Mouse (Mus musculus) hindbrain, embryonic 12.5 days (tissue): ENCODE data around the gene Bpnt1. TPM values are rescaled to one million over a fixed set of nuclear protein-coding genes. Genes with fewer than 3 reads are reported as not detected.
A peak's percentile ranks its signal among the peaks of the same experiment; 100 is the strongest.

Experiments used
- ATAC-seq: fragments of 200-750 bp; cut with Nextera tagmentation; 2 replicates; pipeline ENCODE4 v1.8.0; 2017; ENCODE audit warnings: moderate TSS enrichment; ENCODE audit not compliant: low FRiP score
- H3K27ac ChIP-seq: fragments of 300-500 bp; sonication (generic); 2 replicates; pipeline ENCODE4 v1.5.1; 2016; ENCODE audit warnings: mild to moderate bottlenecking
- H3K27me3 ChIP-seq: fragments of 300-500 bp; sonication (generic); 2 replicates; pipeline ENCODE4 v1.6.1; 2016; ENCODE audit warnings: mild to moderate bottlenecking
- H3K36me3 ChIP-seq: fragments of 300-500 bp; sonication (generic); 2 replicates; pipeline ENCODE4 v1.6.1; 2016; ENCODE audit warnings: mild to moderate bottlenecking
- H3K4me1 ChIP-seq: fragments of 300-500 bp; sonication (generic); 2 replicates; pipeline ENCODE4 v1.6.1; 2016
- H3K4me2 ChIP-seq: fragments of 300-500 bp; sonication (generic); replicated peaks from 2 replicates; pipeline ENCODE4 v1.6.1; 2016; ENCODE audit warnings: mild to moderate bottlenecking
- H3K4me3 ChIP-seq: fragments of 300-500 bp; sonication (generic); 2 replicates; pipeline ENCODE4 v1.5.1; 2016; ENCODE audit warnings: mild to moderate bottlenecking
- H3K9ac ChIP-seq: fragments of 300-500 bp; sonication (generic); 2 replicates; pipeline ENCODE4 v1.6.1; 2016; ENCODE audit warnings: mild to moderate bottlenecking, moderate library complexity
- H3K9me3 ChIP-seq: fragments of 300-500 bp; sonication (generic); replicated peaks from 2 replicates; pipeline ENCODE4 v1.6.1; 2016; ENCODE audit warnings: mild to moderate bottlenecking
- WGBS: fragments of 180-500 bp; shearing (Covaris S2); methylation state at CpG from one replicate; pipeline ENCODE4 v1.1.7; 2016; 5-methylcytosine and 5-hydroxymethylcytosine counted together
- microRNA counts: library from miRNA; unstranded; fragments of <30 nt; microRNA quantifications from one replicate; lab custom pipeline; 2017
- microRNA-seq: library from miRNA; unstranded; fragments of <30 nt; microRNA quantifications from one replicate; pipeline ENCODE4, GENCODE M21; 2017
- polyA plus RNA-seq: library from polyadenylated mRNA; unstranded; fragments of >200 nt; fragmentation: Nextera tagmentation; extraction: Ambion mirVana; gene quantifications from 2 replicates; pipeline ENCODE4 v1.2.1, GENCODE M21; 2016

Bpnt1 gene
- polyA plus RNA-seq, 1 experiment from 2014 or later = 32.5 TPM

- 7% methylated on average over 22 of the region's 22 CpGs for WGBS
- 0 out of 2 replicates have a peak, but pooled peaks cover 3% of the 10 kb centered on the region for H3K36me3 ChIP-seq
- H3K9ac ChIP-seq = peak overlapping the region; percentile 92
- H3K27ac ChIP-seq = peak overlapping the region; percentile 88
- peak; percentile 42 for ATAC-seq
- peaks cover 21% of the 10 kb centered on the region for H3K4me1 ChIP-seq
- no peaks in the 10 kb centered on the region for H3K9me3 ChIP-seq
- no peaks in the 10 kb centered on the region for H3K27me3 ChIP-seq
- H3K4me3 ChIP-seq = peak overlapping the region; percentile 100
- H3K4me2 ChIP-seq = peak overlapping the region; percentile 77
Observed at GRCm38 (mm10) chr1:185363526-185364182, 31.7 kb downstream of the Bpnt1 start.

GRCm38 (mm10) chr1:185364183-185364540 is 32.2 kb downstream of the Bpnt1 start:
- Histone ChIP-seq H3K9me3 (no peaks in the 10 kb centered on the region), H3K4me1 (peaks cover 21% of the 10 kb centered on the region), H3K36me3 (0 out of 2 replicates have a peak, but pooled peaks cover 3% of the 10 kb centered on the region), H3K27me3 (no peaks in the 10 kb centered on the region), H3K27ac (no peak overlapping the region), H3K4me3 (peak overlapping the region; percentile 100), H3K9ac (peak overlapping the region; percentile 92; the same call in 1 of the 2 replicates), H3K4me2 (peak overlapping the region; percentile 77)
- 40% methylated on average over 6 of the region's 6 CpGs for WGBS
- ATAC-seq = no peak

- Histone ChIP-seq H3K9ac (no peak overlapping the region), H3K9me3 (no peaks in the 10 kb centered on the region), H3K27ac (no peak overlapping the region), H3K4me3 (no peak overlapping the region), H3K27me3 (no peaks in the 10 kb centered on the region), H3K4me1 (peaks cover 17% of the 10 kb centered on the region), H3K4me2 (no peak overlapping the region), H3K36me3 (peaks cover 24% of the 10 kb centered on the region)
- WGBS = 91% methylated on average over 6 of the region's 6 CpGs
- ATAC-seq = no peak
Observed at GRCm38 (mm10) chr1:185367383-185367782, 35.4 kb downstream of the Bpnt1 start.

GRCm38 (mm10) chr1:185369979-185370378 is 38.0 kb downstream of the Bpnt1 start:
- 95% methylated on average over 6 of the region's 6 CpGs for WGBS
- no peaks in the 10 kb centered on the region for H3K9me3 ChIP-seq
- no peak overlapping the region for H3K4me3 ChIP-seq
- H3K27ac ChIP-seq = no peak overlapping the region
- ATAC-seq = no peak
- no peak overlapping the region for H3K9ac ChIP-seq
- no peak overlapping the region for H3K4me2 ChIP-seq
- H3K4me1 ChIP-seq = peaks cover 6% of the 10 kb centered on the region
- no peaks in the 10 kb centered on the region for H3K27me3 ChIP-seq
- peaks cover 44% of the 10 kb centered on the region for H3K36me3 ChIP-seq

- ATAC-seq = no peak
- Histone ChIP-seq H3K4me3 (no peak overlapping the region), H3K4me2 (no peak overlapping the region), H3K36me3 (peaks cover 82% of the 10 kb centered on the region), H3K27me3 (no peaks in the 10 kb centered on the region), H3K4me1 (no peaks in the 10 kb centered on the region), H3K27ac (no peak overlapping the region), H3K9me3 (no peaks in the 10 kb centered on the region), H3K9ac (no peak overlapping the region)
Observed at GRCm38 (mm10) chr1:185376390-185376789, 44.4 kb downstream of the Bpnt1 start.

GRCm38 (mm10) chr1:185377429-185377828 is 45.5 kb downstream of the Bpnt1 start:
- peaks cover 80% of the 10 kb centered on the region for H3K36me3 ChIP-seq

GRCm38 (mm10) chr1:185401615-185402014 is 69.7 kb downstream of the Bpnt1 start:
- H3K36me3 ChIP-seq = peaks cover 76% of the 10 kb centered on the region
- no peak overlapping the region for H3K9ac ChIP-seq
- H3K4me3 ChIP-seq = no peak overlapping the region
- no peaks in the 10 kb centered on the region for H3K27me3 ChIP-seq
- H3K9me3 ChIP-seq = no peaks in the 10 kb centered on the region
- H3K4me1 ChIP-seq = no peaks in the 10 kb centered on the region
- WGBS = 91% methylated on average over 5 of the region's 5 CpGs
- no peak overlapping the region for H3K27ac ChIP-seq
- no peak overlapping the region for H3K4me2 ChIP-seq
- ATAC-seq = no peak

More at GRCm38 (mm10) chr1:185377429-185377828, 45.5 kb downstream of the Bpnt1 start:
- no peak overlapping the region for H3K4me2 ChIP-seq
- no peak for ATAC-seq
- no peaks in the 10 kb centered on the region for H3K27me3 ChIP-seq
- no peak overlapping the region for H3K27ac ChIP-seq
- no peaks in the 10 kb centered on the region for H3K4me1 ChIP-seq
- 93% methylated on average over 2 of the region's 2 CpGs for WGBS
- no peaks in the 10 kb centered on the region for H3K9me3 ChIP-seq
- no peak overlapping the region for H3K9ac ChIP-seq
- H3K4me3 ChIP-seq = no peak overlapping the region

- Histone ChIP-seq H3K27me3 (no peaks in the 10 kb centered on the region), H3K4me3 (no peak overlapping the region), H3K9ac (no peak overlapping the region), H3K4me2 (no peak overlapping the region), H3K4me1 (no peaks in the 10 kb centered on the region), H3K36me3 (peaks cover 76% of the 10 kb centered on the region), H3K27ac (no peak overlapping the region), H3K9me3 (no peaks in the 10 kb centered on the region)
- 40% methylated on average over 2 of the region's 2 CpGs for WGBS
- no peak for ATAC-seq
Observed at GRCm38 (mm10) chr1:185404021-185404420, 72.1 kb downstream of the Bpnt1 start.

GRCm38 (mm10) chr1:185405921-185406320 is 74.0 kb downstream of the Bpnt1 start:
- no peak overlapping the region for H3K4me2 ChIP-seq
- no peak for ATAC-seq
- no peaks in the 10 kb centered on the region for H3K4me1 ChIP-seq
- H3K9me3 ChIP-seq = no peaks in the 10 kb centered on the region
- no peak overlapping the region for H3K9ac ChIP-seq
- H3K27ac ChIP-seq = no peak overlapping the region
- WGBS = 95% methylated on average over 10 of the region's 10 CpGs
- H3K27me3 ChIP-seq = no peaks in the 10 kb centered on the region
- peaks cover 73% of the 10 kb centered on the region for H3K36me3 ChIP-seq
- H3K4me3 ChIP-seq = no peak overlapping the region

MicroRNAs within 50 kb of the gene (microRNA counts, 519-probe panel; counts per million panel counts)
- 2,220 counts per million, percentile 63 among the panel's probes with 10 or more counts for microRNA mmu-miR-194 (lab: Ali Mortazavi, UCI)

Small RNA genes lying within 50 kb of the gene (microRNA-seq; reads per million reads assigned to microRNA genes)
- gene Mir194-1 = 1.1 reads per million
- not detected for gene Mir215

Other genes starting within 250 kb of the Bpnt1 start
- gene Rab3gap2, start 128.0 kb upstream of the Bpnt1 start, polyA plus RNA-seq = 27.4 and 28.7 TPM in 2 replicates
- 24.7 and 25.0 TPM in 2 replicates for gene Iars2, start 2.8 kb upstream of the Bpnt1 start, polyA plus RNA-seq
- 136 and 148 TPM in 2 replicates for gene Eprs, start 30.9 kb downstream of the Bpnt1 start, polyA plus RNA-seq
- gene Slc30a10, start 122.7 kb downstream of the Bpnt1 start, polyA plus RNA-seq = 1.4 and 1.8 TPM in 2 replicates